Mouse (Mus musculus) megakaryocyte, embryonic 14.5 days (primary cell): ENCODE measurements at regions not wholly inside any gene's neighbourhood (a gene's known extent, or its start where the extent isn't known, plus 50 kb on each side); places are given as distances from the start of the nearest gene placed in this dataset.

Source experiments
- FLI1 ChIP-seq: IDR thresholded peaks from 2 replicates; pipeline ENCODE4 v1.6.1; 2012; ENCODE audit warnings: low read length, inconsistent platforms, mixed read lengths
- GATA1 ChIP-seq: IDR thresholded peaks from 3 replicates; pipeline ENCODE4 v1.6.1; 2012; ENCODE audit warnings: mixed read lengths, low read length, inconsistent platforms, borderline replicate concordance

GRCm38 (mm10) chr5:111507332-111507731 is 90.2 kb downstream of the Mn1 start:
- TF ChIP-seq FLI1 = no peak
- TF ChIP-seq GATA1 = no peak
